In the genomic region with DNA sequence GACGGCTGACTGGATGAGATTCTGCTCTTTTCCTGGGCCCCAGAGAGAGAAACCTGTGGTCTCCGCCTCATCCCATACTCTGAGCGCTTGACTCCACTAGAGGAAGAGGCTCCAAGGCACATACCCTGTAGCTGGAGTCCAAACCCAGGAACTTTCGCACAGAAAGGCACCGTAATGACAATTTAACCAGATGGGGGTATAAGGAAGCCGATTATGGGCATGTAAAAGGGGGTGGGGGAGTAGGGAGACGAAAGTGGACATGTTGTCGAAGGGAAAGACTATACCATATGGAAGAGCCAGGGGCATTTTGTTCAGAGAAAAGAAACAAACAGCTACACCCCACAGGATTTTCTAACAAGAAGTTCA, we compare ENCODE assay signal across 8 mouse cellular contexts. TPM values are rescaled to one million over a fixed set of nuclear protein-coding genes. Genes with fewer than 3 reads are reported as not detected.
DNase-seq lines count a peak whose midpoint lies in the region; ATAC-seq and TF ChIP-seq lines count a peak whose summit lies in the region.

No protein-coding gene starts in this region.

- H3K4me2 ChIP-seq in lung, embryonic 14.5 days = peak overlapping the region; percentile 74
- H3K4me2 ChIP-seq in embryonic facial prominence, embryonic 14.5 days (ENCODE audit: low read depth, low read length) = peak overlapping the region; percentile 74
- H3K4me2 ChIP-seq in intestine, embryonic 15.5 days (replicated peaks) = peak overlapping the region; percentile 85
- H3K4me2 ChIP-seq in neural tube, embryonic 13.5 days = peak overlapping the region; percentile 71

- ATAC-seq in lung, embryonic 14.5 days (ENCODE audit: insufficient read depth) = no peak
- ATAC-seq in embryonic facial prominence, embryonic 14.5 days (ENCODE audit: low read depth) = 0 out of 2 replicates have a peak, but pooled peaks have one; percentile 1
- peak; percentile 3 for ATAC-seq in intestine, embryonic 15.5 days
- ATAC-seq in neural tube, embryonic 13.5 days (ENCODE audit: low read depth) = no peak

- H3K4me3 ChIP-seq in lung, embryonic 14.5 days (ENCODE audit: low read depth, low read length) = peak overlapping the region; percentile 73
- H3K4me3 ChIP-seq in embryonic facial prominence, embryonic 14.5 days (ENCODE audit: low read depth, low read length) = peak overlapping the region; percentile 73
- H3K4me3 ChIP-seq in intestine, embryonic 15.5 days (replicated peaks) = peak overlapping the region; percentile 83
- peak overlapping the region; percentile 65 for H3K4me3 ChIP-seq in neural tube, embryonic 13.5 days

- DNase-seq in lung, embryonic 14.5 days = no peak
- no peak for DNase-seq in lung, postnatal 36 days
- no peak for DNase-seq in embryonic facial prominence, embryonic 14.5 days (ENCODE audit: low spot score)
- no peak for DNase-seq in cerebellum, postnatal 14 days
- no peak for DNase-seq in cerebellum, adult 18-20 months
- DNase-seq in T-cell, adult 2 months (ENCODE audit: low spot score) = no peak

- peaks cover 3% of the 10 kb centered on the region; the same call in 1 of the 2 replicates for H3K4me1 ChIP-seq in lung, embryonic 14.5 days (ENCODE audit: insufficient read depth)
- peaks cover 6% of the 10 kb centered on the region; the same call in 1 of the 2 replicates for H3K4me1 ChIP-seq in embryonic facial prominence, embryonic 14.5 days (ENCODE audit: control insufficient read depth, insufficient read depth, low read length)
- peaks cover 12% of the 10 kb centered on the region; the same call in 1 of the 2 replicates for H3K4me1 ChIP-seq in intestine, embryonic 15.5 days (replicated peaks)
- peaks cover 17% of the 10 kb centered on the region for H3K4me1 ChIP-seq in neural tube, embryonic 13.5 days (replicated peaks)

- peak overlapping the region; percentile 74 for H3K9ac ChIP-seq in lung, embryonic 14.5 days
- H3K9ac ChIP-seq in embryonic facial prominence, embryonic 14.5 days (ENCODE audit: low read depth, low read length) = peak overlapping the region; percentile 85
- H3K9ac ChIP-seq in intestine, embryonic 15.5 days = peak overlapping the region; percentile 74
- H3K9ac ChIP-seq in neural tube, embryonic 13.5 days = peak overlapping the region; percentile 78

- H3K9me3 ChIP-seq in lung, embryonic 14.5 days (ENCODE audit: low read depth, low read length) = no peaks in the 10 kb centered on the region
- no peaks in the 10 kb centered on the region for H3K9me3 ChIP-seq in embryonic facial prominence, embryonic 14.5 days (ENCODE audit: control insufficient read depth, low read length)
- no peaks in the 10 kb centered on the region for H3K9me3 ChIP-seq in intestine, embryonic 15.5 days
- H3K9me3 ChIP-seq in neural tube, embryonic 13.5 days = no peaks in the 10 kb centered on the region

- H3K36me3 ChIP-seq in lung, embryonic 14.5 days (ENCODE audit: insufficient read depth) = no peaks in the 10 kb centered on the region
- no peaks in the 10 kb centered on the region for H3K36me3 ChIP-seq in embryonic facial prominence, embryonic 14.5 days (ENCODE audit: control insufficient read depth, insufficient read depth, low read length)
- H3K36me3 ChIP-seq in intestine, embryonic 15.5 days = no peaks in the 10 kb centered on the region
- no peaks in the 10 kb centered on the region for H3K36me3 ChIP-seq in neural tube, embryonic 13.5 days

- TF ChIP-seq CTCF in lung, embryonic 14.5 days (IDR thresholded peaks at IDR 0.05; ENCODE audit: low read depth) = no peak

- 6% methylated on average over 8 of the region's 8 CpGs for WGBS in lung, embryonic 14.5 days
- 8% methylated on average over 8 of the region's 8 CpGs for WGBS in embryonic facial prominence, embryonic 14.5 days
- 13% methylated on average over 8 of the region's 8 CpGs for WGBS in intestine, embryonic 15.5 days
- 5% methylated on average over 8 of the region's 8 CpGs for WGBS in neural tube, embryonic 13.5 days

- peak overlapping the region; percentile 83 for H3K27ac ChIP-seq in lung, embryonic 14.5 days (ENCODE audit: low read depth)
- peak overlapping the region; percentile 17; the same call in 1 of the 2 replicates for H3K27ac ChIP-seq in embryonic facial prominence, embryonic 14.5 days (replicated peaks; ENCODE audit: low read depth, low read length)
- no peak overlapping the region for H3K27ac ChIP-seq in intestine, embryonic 15.5 days
- H3K27ac ChIP-seq in neural tube, embryonic 13.5 days (replicated peaks) = no peak overlapping the region

- 0 out of 2 replicates have a peak, but pooled peaks cover 5% of the 10 kb centered on the region for H3K27me3 ChIP-seq in lung, embryonic 14.5 days (ENCODE audit: insufficient read depth, low read length)
- no peaks in the 10 kb centered on the region for H3K27me3 ChIP-seq in embryonic facial prominence, embryonic 14.5 days (replicated peaks; ENCODE audit: control insufficient read depth, insufficient read depth, low read length)
- no peaks in the 10 kb centered on the region for H3K27me3 ChIP-seq in intestine, embryonic 15.5 days (replicated peaks)
- peaks cover 14% of the 10 kb centered on the region for H3K27me3 ChIP-seq in neural tube, embryonic 13.5 days

RNA-seq across cellular contexts. Expression of gene Ell2, which starts 2.1 kb away (rescaled TPM):
- polyA plus RNA-seq in lung, embryonic 14.5 days (2014; fragmentation: Nextera tagmentation; extraction: Ambion mirVana) = 3.7 and 5.6 TPM in 2 replicates
- 11.5 and 13.6 TPM in 2 replicates for polyA plus RNA-seq in embryonic facial prominence, embryonic 14.5 days (2014; fragmentation: Nextera tagmentation; extraction: Ambion mirVana)
- polyA plus RNA-seq in intestine, embryonic 15.5 days (2015; fragmentation: Nextera tagmentation; extraction: Ambion mirVana) = 5.7 and 6.3 TPM in 2 replicates
- 2.4 and 2.8 TPM in 2 replicates for polyA plus RNA-seq in neural tube, embryonic 13.5 days (2015; fragmentation: Nextera tagmentation; extraction: Ambion mirVana)

Comparison
In these comparisons a context has a peak if more than half of its experiments do, and no peak if none do; other contexts are left out.
1. ATAC-seq: peak in embryonic facial prominence, embryonic 14.5 days (single experiment) and intestine, embryonic 15.5 days (single experiment); none in lung, embryonic 14.5 days (single experiment) and neural tube, embryonic 13.5 days (single experiment).
2. H3K27ac ChIP-seq: peak in lung, embryonic 14.5 days (single experiment) and embryonic facial prominence, embryonic 14.5 days (single experiment); none in intestine, embryonic 15.5 days (single experiment) and neural tube, embryonic 13.5 days (single experiment).
3. Peak in every context shown above with its lines, with median percentiles within 50 percentile points of each other: H3K4me2 ChIP-seq, H3K4me3 ChIP-seq and H3K9ac ChIP-seq.